Mouse (Mus musculus) MEL (cell line): ENCODE measurements around the gene Bad. TPM values are rescaled to one million over a fixed set of nuclear protein-coding genes. Genes with fewer than 3 reads are reported as not detected.
A peak's percentile ranks its signal among the peaks of the same experiment; 100 is the strongest.

Experiments
- DNase-seq: peaks from one replicate; pipeline ENCODE4 v3.0.0; 2011; ENCODE audit warnings: low read depth, low spot score
- H3K27ac ChIP-seq: 2 replicates; pipeline ENCODE4 v1.5.1; 2012; ENCODE audit warnings: low read depth, mild to moderate bottlenecking, control low read depth, low read length, moderate library complexity; ENCODE audit not compliant: control insufficient read depth
- H3K27me3 ChIP-seq, 2 experiments: fragments of 150-350 bp in 1 of 2; sonication (generic) in 1 of 2; 2 replicates each; pipeline ENCODE4 v1.6.1; 2012; ENCODE audit warnings: low read length in 2 of 2, mild to moderate bottlenecking in 2 of 2, improper control_type of control experiment in 1 of 2, moderate library complexity in 1 of 2; ENCODE audit not compliant: insufficient read depth in 2 of 2, control insufficient read depth in 1 of 2
- H3K36me3 ChIP-seq, 2 experiments: 2 replicates each; pipeline ENCODE4 v1.6.1; 2012 to 2014; ENCODE audit warnings: low read length in 2 of 2, improper control_type of control experiment in 1 of 2, inconsistent platforms in 1 of 2, mild to moderate bottlenecking in 1 of 2; ENCODE audit not compliant: insufficient read depth in 2 of 2, control insufficient read depth in 1 of 2
- H3K4me1 ChIP-seq, 2 experiments: fragments of 150-350 bp in 1 of 2; sonication (generic) in 1 of 2; 2 replicates each; pipeline ENCODE4 v1.6.1; 2012; ENCODE audit warnings: low read length in 2 of 2, improper control_type of control experiment in 1 of 2, mild to moderate bottlenecking in 1 of 2; ENCODE audit not compliant: insufficient read depth in 2 of 2, control insufficient read depth in 1 of 2
- H3K4me3 ChIP-seq, 2 experiments: fragments of 150-350 bp in 1 of 2; sonication (generic) in 1 of 2; 2 replicates each; pipeline ENCODE4 v1.5.1; 2012; ENCODE audit warnings: low read depth in 2 of 2, low read length in 2 of 2, mild to moderate bottlenecking in 2 of 2, moderate library complexity in 2 of 2, control low read depth in 1 of 2, improper control_type of control experiment in 1 of 2; ENCODE audit not compliant: control insufficient read depth in 1 of 2, insufficient read depth in 1 of 2
- H3K79me2 ChIP-seq: 2 replicates; pipeline ENCODE4 v1.6.1; 2012; ENCODE audit warnings: mild to moderate bottlenecking, low read length, moderate library complexity; ENCODE audit not compliant: control insufficient read depth, poor library complexity, insufficient read depth
- H3K9ac ChIP-seq: 2 replicates; pipeline ENCODE4 v1.6.1; 2012; ENCODE audit warnings: low read depth, mild to moderate bottlenecking, control low read depth, low read length, moderate library complexity; ENCODE audit not compliant: control insufficient read depth, poor library complexity, severe bottlenecking
- H3K9me3 ChIP-seq: fragments of 150-350 bp; sonication (generic); replicated peaks from 2 replicates; pipeline ENCODE4 v1.6.1; 2012; ENCODE audit warnings: mild to moderate bottlenecking, low read length, improper control_type of control experiment, moderate library complexity; ENCODE audit not compliant: insufficient read depth
- ELF1 ChIP-seq: IDR thresholded peaks from 2 replicates; pipeline ENCODE4 v1.6.1; 2014; ENCODE audit warnings: low read depth, mild to moderate bottlenecking, inconsistent platforms, low read length, improper control_type of control experiment, moderate library complexity
- ETS1 ChIP-seq: IDR thresholded peaks from 2 replicates; pipeline ENCODE4 v1.6.1; 2012; ENCODE audit warnings: low read depth, mild to moderate bottlenecking, inconsistent platforms, low read length, improper control_type of control experiment, moderate library complexity
- GABPA ChIP-seq: IDR thresholded peaks from 2 replicates; pipeline ENCODE4 v1.6.1; 2012; ENCODE audit warnings: low read depth, mild to moderate bottlenecking, inconsistent platforms, low read length, improper control_type of control experiment, moderate library complexity
- HCFC1 ChIP-seq: IDR thresholded peaks from 2 replicates; pipeline ENCODE4 v1.6.1; 2012; ENCODE audit warnings: low read depth, mild to moderate bottlenecking, inconsistent platforms, low read length, improper control_type of control experiment, moderate library complexity
- KAT2A ChIP-seq: conservative IDR thresholded peaks from 2 replicates; pipeline ENCODE4 v1.6.1; 2012; ENCODE audit warnings: low read depth, low read length, improper control_type of control experiment, inconsistent platforms
- MXI1 ChIP-seq: IDR thresholded peaks from 2 replicates; pipeline ENCODE4 v1.6.1; 2011; ENCODE audit warnings: mild to moderate bottlenecking, low read depth, low read length, improper control_type of control experiment
- POLR2AphosphoS5 ChIP-seq: IDR thresholded peaks from 2 replicates; pipeline ENCODE4 v1.6.1; 2012; ENCODE audit warnings: low read depth, borderline replicate concordance, mild to moderate bottlenecking, inconsistent platforms, low read length, moderate library complexity, mixed read lengths
- RCOR1 ChIP-seq: IDR thresholded peaks from 2 replicates; pipeline ENCODE4 v1.6.1; 2012; ENCODE audit warnings: low read depth, mild to moderate bottlenecking, inconsistent platforms, low read length, improper control_type of control experiment
- TAL1 ChIP-seq: IDR thresholded peaks from 2 replicates; pipeline ENCODE4 v1.6.1; 2012; ENCODE audit warnings: mild to moderate bottlenecking, inconsistent platforms, low read length, moderate library complexity, mixed read lengths
- TBP ChIP-seq: IDR thresholded peaks from 2 replicates; pipeline ENCODE4 v1.8.0; 2011; ENCODE audit warnings: low read depth, low read length, improper control_type of control experiment
- TCF12 ChIP-seq: IDR thresholded peaks from 2 replicates; pipeline ENCODE4 v1.6.1; 2014; ENCODE audit warnings: low read depth, mild to moderate bottlenecking, inconsistent platforms, low read length, improper control_type of control experiment, moderate library complexity
- USF2 ChIP-seq, 2 experiments: IDR thresholded peaks; 2 replicates each; pipeline ENCODE4 v1.6.1; 2011 to 2012; ENCODE audit warnings: improper control_type of control experiment in 2 of 2, low read length in 2 of 2, borderline replicate concordance in 1 of 2, inconsistent platforms in 1 of 2, low read depth in 1 of 2, mild to moderate bottlenecking in 1 of 2; ENCODE audit not compliant: insufficient read depth in 1 of 2
- polyA plus RNA-seq, 2 experiments: library from polyadenylated mRNA; stranded (reverse) in 1 of 2; unstranded in 1 of 2; fragments of >175 nt in 1 of 2; fragments of >200 nt in 1 of 2; gene quantifications; 2 replicates each; pipeline versions ENCODE4 v1.2.1 to v1.2.4; 2012; ENCODE audit warnings: low replicate concordance in 2 of 2, low read depth in 1 of 2; ENCODE audit not compliant: insufficient read length in 2 of 2, insufficient read depth in 1 of 2, missing spikeins in 1 of 2
- total RNA-seq: library from RNA; depleted of rRNA; stranded (reverse); fragments of 300-350 nt; gene quantifications from 2 replicates; pipeline ENCODE4 v1.2.3, GENCODE M21; 2012

Bad gene
- total and polyA plus RNA-seq, 3 experiments: 51.7 to 69.7 TPM; not detected in 1

GRCm38 (mm10) chr19:6994489-6994888 is 52.8 kb downstream of the Bad start:
- Histone ChIP-seq H3K36me3 (0 out of 4 replicates have a peak, but pooled peaks cover 0 to 2% of the 10 kb centered on the region in 2 experiments), H3K27ac (no peak overlapping the region), H3K9me3 (no peaks in the 10 kb centered on the region), H3K79me2 (peaks cover 4% of the 10 kb centered on the region; the same call in 1 of the 2 replicates), H3K4me1 (peaks cover 2 to 22% of the 10 kb centered on the region in 2 experiments; a peak in 3 of 4 replicates), H3K27me3 (no peaks in the 10 kb centered on the region), H3K4me3 (peak overlapping the region in 1 of 2 experiments; percentile 63; a peak in 1 of 4 replicates), H3K9ac (peak overlapping the region; percentile 69)
- TF ChIP-seq USF2 (IDR thresholded peaks at IDR 0.05; ENCODE audit: borderline replicate concordance in 1 of 2, insufficient read depth in 1 of 2, low read depth in 1 of 2, low read length in 2 of 2) (no peak), TBP (no peak), MXI1 (no peak), GABPA (no peak), RCOR1 (no peak), POLR2AphosphoS5 (no peak), TCF12 (no peak)
- no peak for DNase-seq

GRCm38 (mm10) chr19:6995255-6995991 is 53.8 kb downstream of the Bad start:
- peaks cover 4% of the 10 kb centered on the region; the same call in 1 of the 2 replicates for H3K79me2 ChIP-seq
- no peak overlapping the region for H3K27ac ChIP-seq
- H3K9ac ChIP-seq: peak overlapping the region; percentile 69
- TF ChIP-seq ELF1 (peak; percentile 54; the same call in 1 of the 2 replicates), TCF12 (0 out of 2 replicates have a peak, but pooled peaks have one; percentile 18), TAL1 (peak; percentile 61), KAT2A (no peak), HCFC1 (peak; percentile 20; the same call in 1 of the 2 replicates), ETS1 (peak; percentile 57; the same call in 1 of the 2 replicates)
- TF ChIP-seq, all 39 proteins: peak for 5
- H3K27me3 ChIP-seq: no peaks in the 10 kb centered on the region
- H3K4me3 ChIP-seq: peak overlapping the region; percentile 63 to 89
- peaks cover 2 to 3% of the 10 kb centered on the region in 2 experiments; a peak in 1 of 4 replicates for H3K36me3 ChIP-seq
- peak; percentile 69 for DNase-seq
- H3K9me3 ChIP-seq: no peaks in the 10 kb centered on the region
- H3K4me1 ChIP-seq: peaks cover 2 to 22% of the 10 kb centered on the region in 2 experiments; a peak in 3 of 4 replicates
